Mouse (Mus musculus): ENCODE results near the gene Spata20. TPM values are rescaled to one million over a fixed set of nuclear protein-coding genes. Genes with fewer than 3 reads are reported as not detected.

The Spata20 gene
- total RNA-seq, 1 experiment from 2014 or later: 0.67 TPM

DNA sequence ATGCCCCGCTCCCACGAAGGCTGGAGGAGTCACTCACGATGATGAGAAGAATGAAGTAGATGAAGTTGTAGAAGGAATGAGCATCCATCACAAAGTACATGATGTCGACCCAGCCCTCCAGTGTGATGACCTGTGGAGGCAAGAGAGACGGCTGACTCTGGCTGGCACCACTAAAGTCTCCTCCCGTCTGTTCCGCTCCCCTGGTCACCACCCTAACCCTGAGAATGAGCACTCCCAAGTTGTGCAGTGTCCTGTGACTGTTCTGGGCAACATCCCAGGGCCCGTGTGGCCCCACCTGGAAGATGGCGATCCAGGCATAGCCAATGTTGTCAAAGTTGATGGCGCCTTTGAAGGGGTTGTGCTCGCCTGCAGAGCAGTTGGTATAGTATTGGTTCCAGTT lies 24.1 kb downstream of the Spata20 start:
- no peak for ATAC-seq (replicated peaks; ENCODE audit: insufficient number of reproducible peaks, low FRiP score, low TSS enrichment, poor library complexity, severe bottlenecking)

DNA sequence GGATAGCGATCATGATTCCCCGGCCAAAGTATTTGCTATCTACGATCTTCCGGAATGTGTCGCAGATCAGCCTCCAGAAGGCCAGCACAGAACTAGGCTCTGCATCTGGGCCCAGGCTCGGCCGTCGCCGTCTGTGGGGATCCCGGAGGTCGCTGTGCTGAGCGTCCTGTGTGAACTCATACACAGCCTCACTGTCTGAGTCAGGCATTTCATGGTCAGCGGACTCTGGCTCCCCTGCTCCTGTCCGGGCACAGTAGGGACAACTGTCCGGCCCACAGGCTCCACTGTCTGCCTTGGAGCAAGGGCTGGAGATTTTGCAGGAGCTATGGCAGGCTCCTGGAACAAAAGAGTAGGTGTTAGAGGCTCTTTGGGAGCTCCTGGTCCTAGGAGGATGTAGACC lies 29.0 kb downstream of the Spata20 start:
- no peak for ATAC-seq (replicated peaks; ENCODE audit: insufficient number of reproducible peaks, low FRiP score, low TSS enrichment, poor library complexity, severe bottlenecking)

DNA sequence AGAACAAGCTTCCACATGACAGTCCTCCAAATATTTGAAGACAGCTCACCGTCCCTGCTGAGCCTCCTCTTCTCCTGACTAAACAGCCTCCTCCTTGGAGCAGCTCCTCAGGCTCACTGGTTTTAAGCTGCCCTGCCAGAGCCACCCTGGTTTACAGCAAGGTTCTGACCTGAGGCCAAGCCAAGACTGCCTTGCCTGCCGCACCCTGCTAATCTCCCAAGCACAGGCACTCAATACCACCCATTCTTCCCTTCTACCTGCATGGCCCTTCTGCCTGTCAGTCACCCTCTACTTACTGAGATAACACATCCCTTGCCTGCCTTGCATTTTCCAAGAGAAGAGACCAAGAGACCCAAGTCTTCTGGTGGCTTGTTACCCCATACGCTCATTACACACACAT lies 29.6 kb downstream of the Spata20 start:
- no peak for ATAC-seq (replicated peaks; ENCODE audit: insufficient number of reproducible peaks, low FRiP score, low TSS enrichment, poor library complexity, severe bottlenecking)

DNA sequence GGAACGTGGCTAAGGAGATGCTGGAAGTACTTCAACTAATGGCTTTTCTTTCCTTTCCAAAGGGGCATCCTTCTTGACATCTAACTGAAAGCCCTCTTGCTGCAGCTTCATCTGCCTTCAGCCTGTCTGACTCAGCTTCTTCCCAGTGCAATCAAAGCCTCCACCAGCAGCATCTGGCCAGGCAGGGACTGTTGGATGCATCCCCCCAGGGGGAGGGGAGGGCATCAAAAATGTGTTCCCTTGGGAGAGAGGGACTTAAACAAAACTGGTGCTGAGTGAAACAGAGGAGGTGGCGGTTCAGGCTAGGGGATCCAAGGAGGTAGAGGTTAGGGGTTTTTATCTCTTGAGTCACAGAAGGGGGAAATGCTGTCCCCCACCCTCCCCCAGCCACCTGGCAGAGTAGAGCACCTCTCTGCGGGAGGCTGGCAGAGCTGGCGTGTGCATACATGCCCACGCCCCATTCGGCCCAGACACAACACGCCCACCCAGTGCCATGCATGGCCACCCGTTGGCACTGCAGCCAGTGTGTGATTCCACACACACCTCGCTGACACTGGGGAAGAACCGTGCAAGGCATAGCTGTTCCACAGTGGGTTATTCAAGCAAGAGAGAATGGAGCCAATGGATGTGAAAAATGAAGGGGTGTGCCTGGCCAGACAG lies 30.7 kb downstream of the Spata20 start:
- ATAC-seq (replicated peaks; ENCODE audit: insufficient number of reproducible peaks, low FRiP score, low TSS enrichment, poor library complexity, severe bottlenecking): no peak

DNA sequence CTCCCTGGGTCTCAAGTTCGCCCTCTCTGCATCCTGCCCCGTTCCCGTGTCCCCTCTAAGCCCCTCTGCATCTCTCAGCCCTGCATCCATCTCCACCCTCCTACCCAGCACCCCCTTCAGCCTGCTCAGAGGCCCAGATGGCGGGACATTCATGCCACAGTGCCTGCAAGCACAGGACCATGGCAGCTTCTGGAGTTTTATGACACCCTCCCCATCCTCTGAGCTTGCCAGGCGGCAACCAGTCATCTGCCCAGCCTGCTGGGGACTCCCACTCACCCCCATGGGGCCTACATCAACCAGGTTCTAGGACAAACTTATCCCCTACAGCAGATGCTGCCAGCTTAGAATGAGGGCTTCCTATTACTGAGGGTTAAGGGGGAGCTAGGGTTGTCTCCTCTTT lies 31.2 kb downstream of the Spata20 start:
- no peak for ATAC-seq (replicated peaks; ENCODE audit: insufficient number of reproducible peaks, low FRiP score, low TSS enrichment, poor library complexity, severe bottlenecking)

DNA sequence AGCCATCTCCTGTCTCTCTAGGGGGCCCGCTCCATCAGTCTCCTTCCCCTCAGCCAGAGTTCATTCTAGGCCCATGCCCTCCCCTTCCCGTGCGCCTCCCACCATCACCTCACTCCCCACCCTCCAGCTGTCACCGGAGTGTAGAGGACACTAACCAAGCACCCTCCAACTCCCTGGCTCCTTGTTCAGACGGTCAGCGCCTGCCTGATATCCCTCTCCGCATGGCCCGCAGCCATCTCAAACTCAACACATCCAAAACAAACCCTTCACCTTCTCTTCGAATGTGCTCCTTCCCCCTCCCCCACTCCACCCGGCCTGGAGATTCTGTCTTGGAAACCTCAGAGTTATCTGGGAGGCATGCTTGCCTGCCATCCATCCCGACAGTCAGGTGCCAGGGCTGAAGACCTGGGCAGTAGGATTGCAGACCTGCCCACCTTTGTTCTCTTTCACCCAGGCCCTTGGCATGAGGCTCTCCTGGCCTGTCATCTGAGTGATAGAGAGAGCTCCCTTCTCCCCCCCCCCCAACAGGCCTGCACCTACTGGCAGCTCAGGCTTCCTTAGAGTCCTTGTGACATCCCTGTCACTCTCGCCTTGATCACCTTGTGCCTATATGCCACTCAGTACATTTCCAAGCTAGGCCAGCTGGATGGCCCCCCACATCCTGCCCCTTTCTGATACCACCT lies 34.7 kb downstream of the Spata20 start:
- no peak for ATAC-seq (replicated peaks; ENCODE audit: insufficient number of reproducible peaks, low FRiP score, low TSS enrichment, poor library complexity, severe bottlenecking)

DNA sequence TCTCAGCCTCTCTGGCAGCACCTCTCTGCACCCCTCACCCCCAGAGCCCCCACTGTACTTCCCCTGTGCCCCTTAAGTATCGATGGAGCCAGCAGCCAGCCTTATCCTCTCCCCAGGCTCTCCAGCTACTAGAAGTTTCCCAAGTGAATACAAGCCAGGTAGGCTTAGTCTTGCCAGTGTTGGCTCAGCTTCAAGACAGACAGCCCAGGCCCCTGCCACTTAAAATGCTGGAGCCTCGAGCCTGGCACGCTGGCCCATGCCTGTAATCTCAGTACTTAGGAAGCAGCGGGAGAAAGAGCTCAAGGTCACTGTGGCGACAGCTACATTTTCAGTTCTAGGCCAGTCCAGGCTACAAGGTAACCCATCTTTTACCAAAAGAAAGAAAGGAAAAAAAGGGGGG lies 36.1 kb downstream of the Spata20 start:
- ATAC-seq (replicated peaks; ENCODE audit: insufficient number of reproducible peaks, low FRiP score, low TSS enrichment, poor library complexity, severe bottlenecking): no peak

DNA sequence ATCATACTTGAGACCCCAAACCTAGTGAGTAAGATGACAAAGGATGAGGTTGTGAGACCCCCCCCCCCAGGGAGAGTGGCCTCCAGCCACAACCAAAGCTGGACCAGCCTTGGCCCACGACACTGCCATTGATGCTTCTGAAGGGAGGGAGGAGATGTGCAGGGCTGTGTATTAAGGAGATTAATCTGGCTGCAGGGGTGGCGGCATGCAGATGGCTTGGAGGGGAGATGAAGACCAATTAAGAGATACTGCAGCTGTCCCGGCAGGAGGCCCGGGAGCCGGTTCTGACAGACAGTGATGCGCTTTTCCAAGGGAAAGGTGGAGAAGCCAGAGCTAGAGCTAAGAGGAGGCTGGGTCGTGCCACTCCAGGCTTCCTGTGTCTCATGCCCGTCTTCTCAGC lies 36.7 kb downstream of the Spata20 start:
- no peak for ATAC-seq (replicated peaks; ENCODE audit: insufficient number of reproducible peaks, low FRiP score, low TSS enrichment, poor library complexity, severe bottlenecking)

DNA sequence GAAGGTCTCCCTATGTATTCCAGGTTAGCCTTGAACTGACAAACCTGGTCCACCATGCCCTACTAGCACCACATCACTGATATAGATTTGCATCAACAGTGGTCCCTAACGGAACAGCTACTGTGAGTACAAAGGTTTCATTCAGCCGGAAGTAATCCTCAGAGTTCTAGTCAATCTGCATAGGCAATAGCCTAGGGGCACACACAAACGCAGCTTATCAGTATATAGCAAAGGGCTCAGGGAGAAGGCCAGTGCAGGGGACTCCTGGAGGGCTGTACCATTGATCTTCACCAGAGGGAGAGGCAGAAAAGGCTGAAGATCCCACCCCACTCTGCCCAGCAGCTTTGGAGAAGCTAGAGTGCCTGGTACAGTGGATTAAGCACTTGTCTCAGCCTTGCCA lies 39.0 kb downstream of the Spata20 start:
- ATAC-seq (replicated peaks; ENCODE audit: insufficient number of reproducible peaks, low FRiP score, low TSS enrichment, poor library complexity, severe bottlenecking): no peak

DNA sequence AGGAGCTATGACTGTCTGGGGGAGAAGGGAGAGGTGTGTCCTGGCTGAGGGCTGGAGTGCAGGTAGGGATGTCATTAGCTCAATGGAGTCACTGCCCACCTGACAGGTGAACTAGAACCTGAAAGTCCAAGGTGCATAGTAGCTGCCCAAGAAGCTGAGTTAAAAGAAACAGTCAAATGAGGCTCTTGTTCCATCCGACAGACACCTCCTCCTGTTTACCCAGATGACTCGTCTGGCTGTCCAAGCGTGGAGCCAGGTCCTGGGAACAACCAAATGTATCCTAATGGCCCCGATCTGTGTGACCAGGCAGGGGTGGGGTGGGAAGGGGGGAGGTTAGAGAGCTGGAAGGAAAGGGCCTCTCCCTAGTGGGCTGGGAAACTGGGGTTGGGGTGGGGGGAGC lies 40.7 kb downstream of the Spata20 start:
- ATAC-seq (replicated peaks; ENCODE audit: insufficient number of reproducible peaks, low FRiP score, low TSS enrichment, poor library complexity, severe bottlenecking): no peak

DNA sequence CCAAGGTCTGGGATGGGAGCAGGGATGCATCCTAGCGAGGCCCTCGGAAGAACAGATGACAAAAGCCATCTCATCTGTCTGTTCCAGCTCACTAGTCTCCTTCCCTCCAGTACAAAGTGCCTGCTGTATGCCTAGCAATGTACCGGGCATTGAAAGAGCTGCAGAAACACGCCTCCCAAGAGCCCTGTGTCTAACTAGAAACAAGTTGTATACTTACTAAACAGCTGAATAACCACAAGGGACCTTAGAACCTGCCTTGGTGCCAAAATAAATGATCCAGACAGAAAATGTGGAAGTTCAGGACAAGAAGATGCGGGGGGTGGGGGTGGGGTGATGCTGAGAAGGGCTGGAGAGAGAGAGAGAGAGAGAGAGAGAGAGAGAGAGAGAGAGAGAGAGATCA lies 41.1 kb downstream of the Spata20 start:
- no peak for ATAC-seq (replicated peaks; ENCODE audit: insufficient number of reproducible peaks, low FRiP score, low TSS enrichment, poor library complexity, severe bottlenecking)

DNA sequence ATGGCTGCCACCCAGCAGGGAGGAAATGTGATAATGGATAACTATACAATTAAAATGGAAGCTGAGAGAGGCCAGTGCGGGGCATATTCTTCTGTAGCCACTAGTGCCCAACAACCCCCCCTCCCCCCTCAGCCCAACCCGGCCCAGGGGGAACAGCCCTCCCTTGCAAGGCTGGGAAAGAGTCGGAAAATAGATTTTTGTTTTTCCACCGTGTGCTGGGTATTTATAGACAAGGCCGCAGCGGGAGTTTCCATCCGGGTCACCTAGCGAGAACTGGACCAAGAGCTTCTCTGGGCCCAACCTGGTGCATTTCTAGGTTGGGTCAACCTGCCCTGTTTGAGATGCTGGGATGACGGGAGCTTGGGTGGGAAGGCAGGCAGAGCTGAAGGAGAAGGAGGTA lies 44.2 kb downstream of the Spata20 start:
- ATAC-seq (replicated peaks; ENCODE audit: insufficient number of reproducible peaks, low FRiP score, low TSS enrichment, poor library complexity, severe bottlenecking): no peak

DNA sequence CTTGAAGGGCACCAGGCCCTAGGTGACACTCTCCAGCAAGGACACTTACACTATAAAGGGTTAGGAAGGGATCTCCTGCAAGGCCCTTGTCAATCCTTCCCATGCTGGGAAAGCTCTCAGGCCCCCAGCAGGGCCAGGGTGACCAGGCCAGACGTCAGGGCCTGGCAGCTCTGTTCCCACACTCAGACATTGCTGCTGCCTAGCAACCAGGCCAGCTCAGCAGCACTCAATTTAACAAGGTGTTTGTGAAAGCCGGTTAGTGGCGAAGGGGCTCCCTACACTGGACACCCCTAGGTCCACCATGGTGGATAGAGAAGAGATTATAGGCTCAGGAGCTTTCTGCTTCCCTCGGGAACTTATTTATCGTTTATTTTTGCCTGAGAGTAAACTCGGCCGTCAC lies 44.9 kb downstream of the Spata20 start:
- no peak for ATAC-seq (replicated peaks; ENCODE audit: insufficient number of reproducible peaks, low FRiP score, low TSS enrichment, poor library complexity, severe bottlenecking)

DNA sequence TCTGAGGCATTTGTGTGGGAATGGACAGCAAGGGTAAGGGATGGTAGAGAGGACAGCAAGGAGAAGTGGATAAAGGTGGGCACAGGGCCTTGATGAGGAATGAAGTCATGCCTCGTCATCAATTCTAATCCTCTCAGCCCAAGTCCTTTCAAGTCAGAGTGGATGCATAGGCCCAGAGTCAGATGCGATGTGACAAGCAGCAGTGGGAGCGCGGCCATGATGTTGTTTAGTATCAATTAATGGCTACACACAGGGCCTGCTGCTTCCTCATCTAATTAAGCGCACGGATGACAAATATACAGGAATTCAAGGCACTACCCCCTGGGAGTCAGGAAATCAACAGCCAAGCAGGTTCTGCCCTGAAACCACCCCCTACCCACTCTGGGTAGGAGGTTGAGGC lies 45.6 kb downstream of the Spata20 start:
- ATAC-seq (replicated peaks; ENCODE audit: insufficient number of reproducible peaks, low FRiP score, low TSS enrichment, poor library complexity, severe bottlenecking): no peak

DNA sequence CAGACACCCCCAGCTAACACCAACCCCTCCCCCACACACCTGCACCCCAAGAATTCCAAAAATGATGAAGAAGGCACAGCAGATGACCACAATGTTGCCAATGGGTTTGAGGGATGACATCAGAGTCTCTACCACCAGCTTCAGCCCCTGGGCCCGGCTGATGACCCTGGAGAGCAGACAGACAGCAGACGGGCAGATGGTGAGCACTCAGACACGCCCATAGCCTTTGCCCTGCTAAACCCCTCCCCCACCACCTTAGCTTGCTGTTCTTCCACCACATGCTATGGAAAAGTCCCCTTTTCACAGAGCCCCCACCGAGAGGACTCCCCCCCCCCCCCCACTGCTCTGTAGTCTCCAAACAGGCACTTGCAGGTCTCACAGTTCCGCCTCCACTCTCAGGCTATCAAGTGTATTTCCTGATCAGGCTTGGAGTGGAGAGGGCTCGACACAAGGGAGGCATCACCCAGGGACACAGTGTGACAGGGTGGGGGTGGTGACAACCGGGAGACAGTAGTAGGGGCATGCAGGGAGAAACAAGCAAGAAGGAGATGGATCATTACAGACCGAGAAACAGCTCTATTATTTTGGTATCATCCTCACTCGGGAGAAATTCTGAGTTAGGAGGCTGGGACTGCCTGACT lies 56.8 kb downstream of the Spata20 start:
- no peak for ATAC-seq (replicated peaks; ENCODE audit: insufficient number of reproducible peaks, low FRiP score, low TSS enrichment, poor library complexity, severe bottlenecking)

Other genes with a start within 250 kb of the Spata20 start
- gene Wfikkn2, start 240.2 kb downstream of the Spata20 start, total RNA-seq (2017): not detected in 3 replicates
- not detected in 3 replicates for gene Gm21885, start 204.3 kb downstream of the Spata20 start, total RNA-seq (2017)
- gene Luc7l3, start 164.2 kb downstream of the Spata20 start, total RNA-seq (2017): 180 to 368 TPM (median 210 TPM) in 3 replicates
- 51.5 to 78.7 TPM (median 72.6 TPM) in 3 replicates for gene Ankrd40, start 158.2 kb downstream of the Spata20 start, total RNA-seq (2017)
- 0.39 to 1.8 TPM (median 0.64 TPM) in 3 replicates for gene Abcc3, start 93.2 kb downstream of the Spata20 start, total RNA-seq (2017)
- gene Cacna1g, start 12.0 kb downstream of the Spata20 start, total RNA-seq (2017): not detected in 3 replicates
- not detected in 3 replicates for gene Epn3, start 13.8 kb upstream of the Spata20 start, total RNA-seq (2017)
- gene Mycbpap, start 35.6 kb upstream of the Spata20 start, total RNA-seq (2017): 0.19 TPM in 1 of 3 replicates, not detected in the others
- gene Rsad1, start 63.1 kb upstream of the Spata20 start, total RNA-seq (2017): 1.6 to 4.8 TPM (median 3.1 TPM) in 3 replicates
- gene Chad, start 78.9 kb upstream of the Spata20 start, total RNA-seq (2017): not detected in 3 replicates
- 1.8 to 10.8 TPM (median 2.8 TPM) in 3 replicates for gene Acsf2, start 115.7 kb upstream of the Spata20 start, total RNA-seq (2017)
- 61.6 to 80.3 TPM (median 69.2 TPM) in 3 replicates for gene Lrrc59, start 143.6 kb upstream of the Spata20 start, total RNA-seq (2017)
- gene Mrpl27, start 167.6 kb upstream of the Spata20 start, total RNA-seq (2017): 13.2 to 23.6 TPM (median 19.1 TPM) in 3 replicates
- 1.2 TPM in 1 of 3 replicates, not detected in the others for gene Eme1, start 167.8 kb upstream of the Spata20 start, total RNA-seq (2017)
- 7.1 to 16.8 TPM (median 11.4 TPM) in 3 replicates for gene Xylt2, start 191.3 kb upstream of the Spata20 start, total RNA-seq (2017)
- gene Gm11541, start 218.3 kb upstream of the Spata20 start, total RNA-seq (2017): not detected in 3 replicates

All from monocyte, adult 5-6 weeks (primary cell).